Mouse (Mus musculus): ENCODE data around the gene Zfp276.

DNA sequence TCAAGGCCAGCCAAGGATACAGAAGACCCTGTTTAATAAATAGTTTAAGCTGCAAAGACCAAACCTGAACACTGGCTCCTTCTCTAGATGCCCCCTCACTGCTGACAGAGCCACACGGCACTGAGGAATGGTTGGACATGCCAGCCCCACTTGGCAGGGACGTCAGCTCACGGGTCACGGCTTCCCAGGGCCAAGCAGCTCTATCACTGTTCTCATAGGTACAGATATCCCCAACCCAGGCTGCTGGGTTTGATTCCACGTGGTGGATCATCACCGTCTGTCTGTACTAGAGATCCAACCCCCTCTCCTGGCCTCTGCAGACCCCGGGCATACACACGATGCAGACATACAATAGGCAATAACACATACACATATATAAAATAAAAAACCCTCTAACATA is 36.7 kb downstream of the Zfp276 start:
- TF ChIP-seq CTCF (IDR thresholded peaks at IDR 0.05; ENCODE audit: low read depth) (no peak), EP300 (IDR thresholded peaks at IDR 0.05; ENCODE audit: low read depth) (no peak)

Data from heart, postnatal 0 days (tissue).